Mouse (Mus musculus) thymus, adult 2 months (tissue): Measurements from ENCODE around the gene Zfyve19. TPM values are rescaled to one million over a fixed set of nuclear protein-coding genes. Genes with fewer than 3 reads are reported as not detected.

ENCODE experiments used
- DNase-seq: peaks from one replicate; pipeline ENCODE4 v3.0.0; 2021
- H3K27ac ChIP-seq: fragments of 200-500 bp; 2 replicates; pipeline ENCODE4 v1.5.1; 2012; ENCODE audit warnings: low read length, control low read depth; ENCODE audit not compliant: control insufficient read depth, insufficient read depth
- H3K27me3 ChIP-seq: fragments of 200-500 bp; 2 replicates; pipeline ENCODE4 v1.6.1; 2012; ENCODE audit warnings: mild to moderate bottlenecking, low read length, moderate library complexity, mixed read lengths; ENCODE audit not compliant: control insufficient read depth, insufficient read depth
- H3K36me3 ChIP-seq: fragments of 200-500 bp; 2 replicates; pipeline ENCODE4 v1.6.1; 2012; ENCODE audit warnings: mild to moderate bottlenecking, low read length, moderate library complexity; ENCODE audit not compliant: control insufficient read depth, insufficient read depth
- H3K4me1 ChIP-seq: fragments of 200-500 bp; replicated peaks from 2 replicates; pipeline ENCODE4 v1.6.1; 2012; ENCODE audit warnings: low read length; ENCODE audit not compliant: control insufficient read depth, insufficient read depth
- H3K4me3 ChIP-seq: fragments of 200-500 bp; 2 replicates; pipeline ENCODE4 v1.5.1; 2012; ENCODE audit warnings: mild to moderate bottlenecking, low read length, control low read depth, moderate library complexity; ENCODE audit not compliant: control insufficient read depth, insufficient read depth
- CTCF ChIP-seq: fragments of 200-500 bp; IDR thresholded peaks from 2 replicates; pipeline ENCODE4 v1.5.1; 2012; ENCODE audit warnings: mild to moderate bottlenecking, control low read depth, low read length, moderate library complexity, borderline replicate concordance; ENCODE audit not compliant: control insufficient read depth, poor library complexity, insufficient read depth; ENCODE audit errors: extremely low read depth
- POLR2A ChIP-seq: fragments of 200-500 bp; IDR thresholded peaks from 2 replicates; pipeline ENCODE4 v1.6.1; 2012; ENCODE audit warnings: mild to moderate bottlenecking, low read length, control low read depth, moderate library complexity; ENCODE audit not compliant: control insufficient read depth, poor library complexity, insufficient read depth; ENCODE audit errors: extremely low read depth
- WGBS: fragments of 180-500 bp; shearing (Covaris S2); methylation state at CpG from one replicate; pipeline ENCODE4 v1.1.7; 2018; 5-methylcytosine and 5-hydroxymethylcytosine counted together
- polyA plus RNA-seq: library from polyadenylated mRNA; depleted of rRNA; stranded (reverse); fragments of >200 nt; gene quantifications from 2 replicates; pipeline ENCODE4 v1.2.3, GENCODE M21; 2012; rRNA removed

Gene Zfyve19
- polyA plus RNA-seq, 1 experiment = 60.9 TPM

DNA sequence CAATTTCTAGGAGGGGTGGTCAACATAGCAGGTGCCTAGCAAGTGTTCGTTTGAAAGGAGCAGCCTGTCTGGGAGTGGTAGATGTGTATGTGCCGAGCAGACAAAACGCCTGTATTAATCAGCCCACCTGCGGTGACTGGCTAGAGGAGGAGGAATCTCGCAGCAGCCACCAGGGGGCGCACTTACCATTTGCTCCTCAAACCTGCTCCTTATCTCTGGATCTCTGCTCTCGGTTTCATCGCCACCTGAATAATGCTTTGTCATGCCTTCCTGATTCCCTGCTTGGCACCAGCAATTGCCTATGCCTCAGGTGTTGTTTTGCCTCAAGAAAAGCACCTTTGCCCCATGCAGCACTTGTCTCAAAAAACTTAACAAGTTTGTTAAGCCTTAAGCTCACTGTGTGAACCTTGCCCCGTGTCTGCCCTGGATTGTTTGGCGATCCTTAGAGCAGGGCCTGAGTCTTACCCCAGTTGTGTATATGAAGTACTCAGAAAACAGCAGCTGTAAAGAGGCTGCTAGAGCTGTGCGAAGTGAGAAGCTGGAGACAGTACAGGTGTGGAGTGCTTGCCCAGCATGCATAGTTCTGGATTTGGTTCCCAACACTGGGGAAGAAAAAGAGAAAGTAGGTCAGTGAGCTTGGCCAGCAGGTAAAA is 42.5 kb downstream of the Zfyve19 start:
- H3K36me3 ChIP-seq = no peaks in the 10 kb centered on the region
- TF ChIP-seq CTCF (peak; percentile 91), POLR2A (no peak)
- H3K27me3 ChIP-seq = no peaks in the 10 kb centered on the region
- H3K4me3 ChIP-seq = no peak overlapping the region
- 13% methylated on average over 11 of the region's 11 CpGs for WGBS
- peak; percentile 88 for DNase-seq
- H3K27ac ChIP-seq = no peak overlapping the region
- peaks cover 3% of the 10 kb centered on the region; the same call in 1 of the 2 replicates for H3K4me1 ChIP-seq

DNA sequence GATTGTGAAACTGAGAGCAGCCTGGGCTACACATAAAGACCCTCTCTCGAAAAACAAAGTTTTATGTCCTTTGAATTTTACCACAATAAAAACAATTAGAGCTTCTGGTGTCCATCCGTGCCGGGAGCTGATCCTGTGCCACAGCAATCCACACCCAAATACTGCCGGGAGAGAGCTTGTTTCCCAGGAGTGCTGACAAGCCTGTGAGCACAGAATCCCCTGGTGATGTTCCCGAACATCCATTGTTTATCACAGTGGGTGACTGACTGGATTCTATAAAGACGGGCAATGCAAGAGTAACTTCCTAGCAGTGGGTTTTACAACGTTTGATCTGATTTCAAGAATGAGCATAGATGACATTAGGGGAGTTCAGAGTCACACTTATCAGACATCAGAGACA is 46.6 kb downstream of the Zfyve19 start:
- no peak for TF ChIP-seq POLR2A
- no peak for TF ChIP-seq CTCF
- whole genome bisulfite sequencing = 63% methylated on average over 7 of the region's 7 CpGs

DNA sequence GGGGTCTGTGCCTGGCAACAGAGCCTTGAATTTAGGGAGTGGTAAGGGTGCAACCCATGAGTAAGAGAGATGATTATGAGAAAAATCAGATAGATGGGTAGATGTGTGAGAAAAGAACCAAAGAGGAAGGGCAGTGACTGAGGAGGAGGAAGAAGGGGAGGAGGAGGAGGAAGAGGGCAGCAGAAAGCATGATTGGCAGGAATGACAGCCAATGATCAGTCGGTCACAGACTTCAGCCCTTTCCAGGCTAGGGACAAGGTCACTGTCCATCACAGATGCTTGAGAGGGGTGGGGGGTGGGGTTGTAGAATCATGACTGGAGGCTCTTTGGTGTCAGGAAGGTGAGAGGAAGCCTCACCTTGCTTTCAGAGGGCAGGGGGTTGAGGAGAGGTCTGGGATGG is 52.1 kb downstream of the Zfyve19 start:
- TF ChIP-seq CTCF (no peak), POLR2A (no peak)
- H3K27ac ChIP-seq = no peak overlapping the region
- H3K4me3 ChIP-seq = no peak overlapping the region
- WGBS = 95% methylated on average over 1 of the region's 1 CpGs
- peaks cover 5% of the 10 kb centered on the region; the same call in 1 of the 2 replicates for H3K4me1 ChIP-seq
- H3K36me3 ChIP-seq = no peaks in the 10 kb centered on the region
- DNase-seq = no peak
- no peaks in the 10 kb centered on the region for H3K27me3 ChIP-seq

More for the DNA sequence above, 46.6 kb downstream of the Zfyve19 start:
- Histone ChIP-seq H3K36me3 (no peaks in the 10 kb centered on the region), H3K27ac (no peak overlapping the region), H3K4me3 (no peak overlapping the region), H3K4me1 (peaks cover 3% of the 10 kb centered on the region; the same call in 1 of the 2 replicates), H3K27me3 (no peaks in the 10 kb centered on the region)
- DNase-seq = no peak

DNA sequence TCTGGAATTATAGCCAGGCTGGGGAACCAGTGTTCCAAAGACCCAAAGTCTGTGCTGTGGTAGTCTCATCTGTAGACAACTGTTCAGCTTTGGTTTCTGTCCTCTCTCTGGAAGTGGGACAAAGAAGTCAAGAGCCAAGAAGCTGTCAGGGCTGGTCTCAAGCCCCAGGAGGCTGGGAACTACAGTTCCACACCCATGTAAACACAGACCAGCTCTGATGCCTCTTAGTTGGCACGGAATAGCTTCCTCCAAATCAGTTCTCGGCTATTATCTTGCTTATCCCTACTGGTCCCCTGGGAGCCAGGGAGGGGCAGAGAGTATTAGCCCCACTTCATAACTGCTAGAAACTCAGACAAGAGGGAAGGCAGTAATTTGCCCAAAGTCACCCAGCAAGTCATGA is 52.9 kb downstream of the Zfyve19 start:
- Histone ChIP-seq H3K36me3 (no peaks in the 10 kb centered on the region), H3K4me3 (no peak overlapping the region), H3K4me1 (peaks cover 5% of the 10 kb centered on the region; the same call in 1 of the 2 replicates), H3K27me3 (no peaks in the 10 kb centered on the region), H3K27ac (no peak overlapping the region)
- DNase-seq = no peak
- WGBS = 87% methylated on average over 2 of the region's 2 CpGs
- TF ChIP-seq CTCF = no peak
- no peak for TF ChIP-seq POLR2A

DNA sequence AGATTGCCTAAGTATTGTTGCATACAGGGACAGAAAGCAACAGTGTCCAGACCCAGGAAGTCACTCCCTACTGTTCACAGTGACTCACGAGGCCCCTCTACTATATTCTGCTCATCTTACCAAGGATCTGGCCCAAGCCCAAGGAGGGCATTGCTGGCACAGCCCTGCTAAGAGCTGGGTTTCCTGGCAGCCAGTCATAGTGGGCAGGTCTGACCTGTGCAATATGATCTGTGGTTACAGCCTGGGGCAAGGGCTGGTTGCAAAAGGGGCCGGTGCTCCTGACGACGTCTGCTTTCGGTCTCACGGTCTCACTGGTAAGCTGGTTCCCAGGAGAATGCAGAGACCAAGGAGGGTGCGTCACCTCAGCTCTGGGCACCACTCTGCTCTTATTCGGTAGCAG is 54.6 kb downstream of the Zfyve19 start:
- DNase-seq = no peak
- Histone ChIP-seq H3K4me3 (no peak overlapping the region), H3K27ac (no peak overlapping the region), H3K27me3 (no peaks in the 10 kb centered on the region), H3K4me1 (peaks cover 5% of the 10 kb centered on the region; the same call in 1 of the 2 replicates), H3K36me3 (no peaks in the 10 kb centered on the region)
- TF ChIP-seq POLR2A (no peak), CTCF (no peak)
- 8% methylated on average over 8 of the region's 8 CpGs for WGBS

DNA sequence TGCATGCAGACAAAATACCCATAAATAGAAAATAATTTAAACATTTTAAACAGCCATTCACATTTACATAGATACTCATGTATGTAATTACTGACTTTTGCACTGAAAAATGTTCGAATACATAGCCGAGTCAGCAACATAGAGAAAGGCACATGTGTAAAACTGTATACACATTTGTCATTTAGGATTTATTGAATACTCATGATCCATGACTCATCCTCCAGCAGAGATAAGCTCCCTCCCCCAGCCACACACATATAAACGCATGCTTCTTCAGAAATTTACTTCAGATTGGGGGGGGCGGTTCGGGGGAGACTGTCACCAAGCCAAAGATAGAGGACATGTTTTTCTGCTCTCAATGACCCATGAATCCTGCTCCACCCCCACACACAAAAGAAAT is 55.4 kb downstream of the Zfyve19 start:
- Histone ChIP-seq H3K36me3 (no peaks in the 10 kb centered on the region), H3K4me3 (no peak overlapping the region), H3K27ac (no peak overlapping the region), H3K27me3 (no peaks in the 10 kb centered on the region), H3K4me1 (peaks cover 5% of the 10 kb centered on the region; the same call in 1 of the 2 replicates)
- 96% methylated on average over 5 of the region's 5 CpGs for WGBS
- TF ChIP-seq CTCF (no peak), POLR2A (no peak)
- no peak for DNase-seq

Other genes starting within 250 kb of the Zfyve19 start
- gene Ccdc32, start 179.2 kb upstream of the Zfyve19 start, polyA plus RNA-seq = 6.1 and 7.1 TPM in 2 replicates
- 7.8 and 10.4 TPM in 2 replicates for gene Rpusd2, start 173.8 kb upstream of the Zfyve19 start, polyA plus RNA-seq
- gene Knl1, start 161.5 kb upstream of the Zfyve19 start, polyA plus RNA-seq = 3.8 and 4.8 TPM in 2 replicates
- gene Rad51, start 95.8 kb upstream of the Zfyve19 start, polyA plus RNA-seq = 22.1 and 33.4 TPM in 2 replicates
- gene Rmdn3, start 51.6 kb upstream of the Zfyve19 start, polyA plus RNA-seq = 19.3 and 21.6 TPM in 2 replicates
- gene Gchfr, start 40.8 kb upstream of the Zfyve19 start, polyA plus RNA-seq = 12.5 and 16.3 TPM in 2 replicates
- 0.70 and 1.1 TPM in 2 replicates for gene Gm14137, start 34.1 kb upstream of the Zfyve19 start, polyA plus RNA-seq
- 6.4 and 7.1 TPM in 2 replicates for gene Dnajc17, start 178 bp downstream of the Zfyve19 start, polyA plus RNA-seq
- 0.42 and 0.92 TPM in 2 replicates for gene Ppp1r14d, start 21.3 kb downstream of the Zfyve19 start, polyA plus RNA-seq
- gene Spint1, start 28.7 kb downstream of the Zfyve19 start, polyA plus RNA-seq = 21.2 and 22.0 TPM in 2 replicates
- gene Rhov, start 62.7 kb downstream of the Zfyve19 start, polyA plus RNA-seq = 2.6 and 3.5 TPM in 2 replicates
- 28.4 and 30.5 TPM in 2 replicates for gene Vps18, start 80.1 kb downstream of the Zfyve19 start, polyA plus RNA-seq
- gene Dll4, start 117.2 kb downstream of the Zfyve19 start, polyA plus RNA-seq = 17.6 and 18.9 TPM in 2 replicates
- 1.1 TPM in 2 replicates for gene Chac1, start 142.6 kb downstream of the Zfyve19 start, polyA plus RNA-seq